Mouse (Mus musculus): Measurements from ENCODE around the gene Nae1. TPM values are rescaled to one million over a fixed set of nuclear protein-coding genes. Genes with fewer than 3 reads are reported as not detected.
A peak's percentile ranks its signal among the peaks of the same experiment; 100 is the strongest.

The Nae1 gene
- polyA plus RNA-seq, 1 experiment from 2014 or later, result 89.4 TPM

DNA sequence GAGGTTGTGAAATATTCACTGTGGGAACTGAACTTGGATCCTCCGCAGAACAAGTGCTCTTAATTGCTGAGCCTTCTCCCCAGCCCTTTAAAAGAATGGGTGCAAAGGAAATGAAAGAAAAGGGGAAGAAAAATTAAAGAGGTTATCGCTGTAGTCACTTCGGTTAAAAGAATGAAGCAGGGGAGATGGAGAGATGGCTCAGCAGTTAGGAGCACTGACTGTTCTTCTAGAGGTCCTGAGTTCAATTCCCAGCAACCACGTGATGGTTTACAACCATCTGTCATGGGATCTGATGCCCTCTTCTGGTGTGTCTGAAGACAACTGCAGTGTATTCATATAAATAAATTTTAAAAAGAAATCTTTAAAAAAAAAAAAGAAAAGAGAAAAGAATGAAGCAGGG, 1.6 kb upstream of the Nae1 start:
- H3K36me3 ChIP-seq (ENCODE audit: control insufficient read depth, insufficient read depth, low read length), result no peaks in the 10 kb centered on the region
- no peaks in the 10 kb centered on the region for H3K9me3 ChIP-seq (replicated peaks; ENCODE audit: control insufficient read depth, low read length)
- H3K27me3 ChIP-seq (ENCODE audit: control insufficient read depth, insufficient read depth, low read length), result peaks cover 20% of the 10 kb centered on the region
- H3K4me1 ChIP-seq (ENCODE audit: control insufficient read depth, insufficient read depth, low read length), result peaks cover 16% of the 10 kb centered on the region
- 78% methylated on average over 4 of the region's 4 CpGs for WGBS
- H3K4me3 ChIP-seq (replicated peaks; ENCODE audit: low read length), result no peak overlapping the region
- ATAC-seq (ENCODE audit: insufficient read depth, low FRiP score), result no peak
- no peak overlapping the region for H3K27ac ChIP-seq (ENCODE audit: low read length)
- no peak overlapping the region for H3K9ac ChIP-seq (ENCODE audit: low read length)
- peak overlapping the region; percentile 91; the same call in 1 of the 2 replicates for H3K4me2 ChIP-seq (ENCODE audit: low read depth, low read length)

DNA sequence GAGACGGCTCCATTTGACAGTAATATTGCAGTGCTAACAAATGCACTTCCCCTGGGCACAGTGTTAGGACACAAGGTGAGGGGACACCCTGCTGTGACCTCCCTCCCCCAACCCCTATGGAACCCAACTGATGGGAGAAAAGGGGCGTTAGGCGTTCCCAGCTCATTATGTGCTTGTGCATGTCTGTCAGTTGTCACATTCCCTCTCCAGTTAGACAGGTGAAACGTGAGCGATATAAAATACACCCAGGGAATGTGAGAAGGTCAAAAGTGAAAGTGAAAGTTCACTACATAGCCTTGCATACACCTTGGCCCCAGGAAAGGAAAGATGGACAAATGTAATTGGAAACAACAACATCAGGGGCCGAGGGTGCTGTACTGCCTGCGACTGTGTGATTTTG, 941 bp upstream of the Nae1 start:
- WGBS, result 27% methylated on average over 7 of the region's 7 CpGs
- Histone ChIP-seq H3K4me1 (ENCODE audit: control insufficient read depth, insufficient read depth, low read length) (peaks cover 12% of the 10 kb centered on the region), H3K36me3 (ENCODE audit: control insufficient read depth, insufficient read depth, low read length) (no peaks in the 10 kb centered on the region), H3K4me2 (ENCODE audit: low read depth, low read length) (peak overlapping the region; percentile 91), H3K9me3 (replicated peaks; ENCODE audit: control insufficient read depth, low read length) (no peaks in the 10 kb centered on the region), H3K27ac (ENCODE audit: low read length) (no peak overlapping the region), H3K27me3 (ENCODE audit: control insufficient read depth, insufficient read depth, low read length) (peaks cover 14% of the 10 kb centered on the region), H3K9ac (ENCODE audit: low read length) (0 out of 2 replicates have a peak overlapping the region, but pooled peaks have one; percentile 9), H3K4me3 (replicated peaks; ENCODE audit: low read length) (peak overlapping the region; percentile 96)
- ATAC-seq (ENCODE audit: insufficient read depth, low FRiP score), result no peak

DNA sequence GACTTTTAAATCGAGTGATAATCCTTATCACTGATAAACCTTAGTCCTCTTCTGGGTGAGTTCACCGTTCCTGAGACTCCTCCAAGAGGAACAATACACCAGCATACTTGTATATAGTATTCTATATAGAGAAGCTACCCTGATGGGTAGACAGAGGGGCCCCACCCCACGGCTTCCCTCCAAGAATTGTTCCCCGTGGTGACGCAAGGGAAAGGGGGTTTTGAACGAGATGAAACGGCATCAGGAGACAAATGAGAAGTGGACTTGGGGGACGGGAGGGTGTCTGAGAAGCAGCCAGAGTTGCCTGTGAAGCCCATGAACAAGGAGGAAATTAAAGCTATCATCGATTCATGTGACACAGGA, 323 bp upstream of the Nae1 start:
- H3K36me3 ChIP-seq (ENCODE audit: control insufficient read depth, insufficient read depth, low read length), result peaks cover 6% of the 10 kb centered on the region; the same call in 1 of the 2 replicates
- no peak overlapping the region; the same call in 1 of the 2 replicates for H3K27ac ChIP-seq (ENCODE audit: low read length)
- no peaks in the 10 kb centered on the region for H3K9me3 ChIP-seq (replicated peaks; ENCODE audit: control insufficient read depth, low read length)
- ATAC-seq (ENCODE audit: insufficient read depth, low FRiP score), result peak; percentile 33; the same call in 1 of the 2 replicates
- H3K27me3 ChIP-seq (ENCODE audit: control insufficient read depth, insufficient read depth, low read length), result peaks cover 8% of the 10 kb centered on the region
- H3K4me1 ChIP-seq (ENCODE audit: control insufficient read depth, insufficient read depth, low read length), result peaks cover 12% of the 10 kb centered on the region
- 10% methylated on average over 9 of the region's 9 CpGs for WGBS
- H3K9ac ChIP-seq (ENCODE audit: low read length), result peak overlapping the region; percentile 62
- H3K4me3 ChIP-seq (replicated peaks; ENCODE audit: low read length), result peak overlapping the region; percentile 96
- peak overlapping the region; percentile 91 for H3K4me2 ChIP-seq (ENCODE audit: low read depth, low read length)

DNA sequence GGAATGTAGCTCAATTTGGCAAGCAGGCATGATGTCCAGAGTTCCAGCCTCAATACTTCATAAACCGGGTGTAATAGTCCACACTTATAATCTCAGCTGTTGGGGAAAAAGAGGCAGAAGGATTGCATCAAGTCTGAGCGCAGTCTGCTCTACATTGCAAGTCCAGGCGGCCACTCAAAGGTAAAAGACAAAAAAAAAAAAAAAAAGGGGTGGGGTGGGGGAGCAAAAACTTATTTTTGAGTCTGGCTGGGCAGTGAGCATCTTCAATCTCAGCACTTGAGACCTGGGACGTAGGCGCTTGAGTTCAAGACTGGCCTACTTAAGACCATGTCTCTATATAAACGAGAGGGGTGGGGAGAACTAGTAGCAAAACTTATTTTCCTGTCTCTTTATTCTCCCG, 886 bp downstream of the Nae1 start:
- Histone ChIP-seq H3K4me2 (ENCODE audit: low read depth, low read length) (peak overlapping the region; percentile 91), H3K9me3 (replicated peaks; ENCODE audit: control insufficient read depth, low read length) (no peaks in the 10 kb centered on the region), H3K9ac (ENCODE audit: low read length) (peak overlapping the region; percentile 97), H3K36me3 (ENCODE audit: control insufficient read depth, insufficient read depth, low read length) (peaks cover 10% of the 10 kb centered on the region; the same call in 1 of the 2 replicates), H3K4me3 (replicated peaks; ENCODE audit: low read length) (peak overlapping the region; percentile 96), H3K27me3 (ENCODE audit: control insufficient read depth, insufficient read depth, low read length) (peaks cover 3% of the 10 kb centered on the region; the same call in 1 of the 2 replicates), H3K4me1 (ENCODE audit: control insufficient read depth, insufficient read depth, low read length) (peaks cover 12% of the 10 kb centered on the region), H3K27ac (ENCODE audit: low read length) (peak overlapping the region; percentile 84)
- no peak for ATAC-seq (ENCODE audit: insufficient read depth, low FRiP score)
- WGBS, result 13% methylated on average over 7 of the region's 7 CpGs

DNA sequence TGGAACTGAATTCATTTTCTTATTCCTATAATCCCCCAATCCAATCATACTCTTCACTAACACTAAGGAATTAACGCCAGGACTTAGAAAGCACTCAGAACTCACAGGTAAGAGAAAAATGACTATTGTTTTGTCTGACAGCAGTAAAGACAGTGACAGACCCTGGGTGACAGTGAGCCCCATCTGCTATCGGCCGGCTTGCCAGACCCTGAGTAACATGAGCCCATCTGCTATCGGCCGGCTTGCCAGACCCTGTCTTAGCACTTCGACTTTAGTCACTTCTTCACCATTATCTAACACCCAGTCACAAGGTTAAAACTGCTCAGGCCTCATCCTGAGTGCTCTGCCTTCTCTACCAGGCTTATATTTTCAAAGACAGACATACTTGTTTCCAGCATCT, 4.8 kb downstream of the Nae1 start:
- WGBS, result 94% methylated on average over 6 of the region's 6 CpGs
- H3K4me3 ChIP-seq (replicated peaks; ENCODE audit: low read length), result no peak overlapping the region

DNA sequence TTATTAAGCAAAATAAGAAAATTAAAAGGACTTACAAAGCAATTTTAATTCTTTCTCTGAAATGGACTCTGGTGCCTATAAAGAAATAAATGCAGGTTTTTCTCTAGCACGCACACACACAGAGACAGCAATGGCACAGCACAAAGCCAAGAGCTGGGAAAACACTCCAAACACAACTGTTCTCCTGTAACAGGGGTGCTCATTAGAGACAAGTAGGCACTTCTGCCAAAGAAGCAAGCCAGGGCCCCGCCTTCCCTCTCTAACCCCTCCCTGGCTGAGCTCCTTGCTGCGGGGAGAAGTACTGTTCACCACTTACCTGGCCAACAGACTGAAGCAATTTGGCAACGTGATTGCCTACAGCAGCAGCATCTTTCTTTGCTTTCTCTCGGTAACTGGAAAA, 16.6 kb downstream of the Nae1 start:
- Histone ChIP-seq H3K9me3 (replicated peaks; ENCODE audit: control insufficient read depth, low read length) (no peaks in the 10 kb centered on the region), H3K9ac (ENCODE audit: low read length) (no peak overlapping the region), H3K36me3 (ENCODE audit: control insufficient read depth, insufficient read depth, low read length) (peaks cover 14% of the 10 kb centered on the region; the same call in 1 of the 2 replicates), H3K4me3 (replicated peaks; ENCODE audit: low read length) (no peak overlapping the region), H3K27ac (ENCODE audit: low read length) (no peak overlapping the region), H3K4me2 (ENCODE audit: low read depth, low read length) (no peak overlapping the region), H3K27me3 (ENCODE audit: control insufficient read depth, insufficient read depth, low read length) (no peaks in the 10 kb centered on the region), H3K4me1 (ENCODE audit: control insufficient read depth, insufficient read depth, low read length) (no peaks in the 10 kb centered on the region)
- 84% methylated on average over 5 of the region's 5 CpGs for WGBS
- no peak for ATAC-seq (ENCODE audit: insufficient read depth, low FRiP score)

More for the DNA sequence above, 4.8 kb downstream of the Nae1 start:
- Histone ChIP-seq H3K27me3 (ENCODE audit: control insufficient read depth, insufficient read depth, low read length) (no peaks in the 10 kb centered on the region), H3K9ac (ENCODE audit: low read length) (no peak overlapping the region), H3K4me1 (ENCODE audit: control insufficient read depth, insufficient read depth, low read length) (peaks cover 9% of the 10 kb centered on the region; the same call in 1 of the 2 replicates), H3K36me3 (ENCODE audit: control insufficient read depth, insufficient read depth, low read length) (peaks cover 15% of the 10 kb centered on the region; the same call in 1 of the 2 replicates), H3K4me2 (ENCODE audit: low read depth, low read length) (no peak overlapping the region), H3K9me3 (replicated peaks; ENCODE audit: control insufficient read depth, low read length) (no peaks in the 10 kb centered on the region), H3K27ac (ENCODE audit: low read length) (no peak overlapping the region)
- ATAC-seq (ENCODE audit: insufficient read depth, low FRiP score), result no peak

DNA sequence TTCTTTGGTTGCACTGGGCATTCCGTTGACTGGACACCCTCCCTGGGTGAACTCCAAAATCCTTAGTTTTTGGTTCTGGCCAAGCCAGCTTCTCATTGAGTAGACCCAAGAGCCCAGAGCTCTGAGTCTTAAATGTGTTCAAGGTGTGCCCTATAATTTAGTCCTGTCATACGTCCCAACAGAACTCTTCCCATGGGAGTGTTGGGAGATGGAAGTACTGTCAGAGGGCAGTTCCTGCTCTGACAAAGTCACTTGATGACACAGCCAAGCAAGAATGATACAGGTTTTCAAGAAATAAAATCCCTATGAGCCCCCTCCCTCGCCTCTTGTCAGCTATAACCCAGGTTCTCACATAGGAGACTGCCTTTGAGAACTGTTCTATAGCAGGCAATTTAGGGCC, 24.3 kb downstream of the Nae1 start:
- Histone ChIP-seq H3K9me3 (replicated peaks; ENCODE audit: control insufficient read depth, low read length) (no peaks in the 10 kb centered on the region), H3K4me1 (ENCODE audit: control insufficient read depth, insufficient read depth, low read length) (no peaks in the 10 kb centered on the region), H3K4me2 (ENCODE audit: low read depth, low read length) (no peak overlapping the region), H3K36me3 (ENCODE audit: control insufficient read depth, insufficient read depth, low read length) (peaks cover 6% of the 10 kb centered on the region; the same call in 1 of the 2 replicates), H3K9ac (ENCODE audit: low read length) (no peak overlapping the region), H3K4me3 (replicated peaks; ENCODE audit: low read length) (no peak overlapping the region), H3K27ac (ENCODE audit: low read length) (no peak overlapping the region), H3K27me3 (ENCODE audit: control insufficient read depth, insufficient read depth, low read length) (no peaks in the 10 kb centered on the region)
- no peak for ATAC-seq (ENCODE audit: insufficient read depth, low FRiP score)
- 81% methylated on average over 3 of the region's 3 CpGs for WGBS

DNA sequence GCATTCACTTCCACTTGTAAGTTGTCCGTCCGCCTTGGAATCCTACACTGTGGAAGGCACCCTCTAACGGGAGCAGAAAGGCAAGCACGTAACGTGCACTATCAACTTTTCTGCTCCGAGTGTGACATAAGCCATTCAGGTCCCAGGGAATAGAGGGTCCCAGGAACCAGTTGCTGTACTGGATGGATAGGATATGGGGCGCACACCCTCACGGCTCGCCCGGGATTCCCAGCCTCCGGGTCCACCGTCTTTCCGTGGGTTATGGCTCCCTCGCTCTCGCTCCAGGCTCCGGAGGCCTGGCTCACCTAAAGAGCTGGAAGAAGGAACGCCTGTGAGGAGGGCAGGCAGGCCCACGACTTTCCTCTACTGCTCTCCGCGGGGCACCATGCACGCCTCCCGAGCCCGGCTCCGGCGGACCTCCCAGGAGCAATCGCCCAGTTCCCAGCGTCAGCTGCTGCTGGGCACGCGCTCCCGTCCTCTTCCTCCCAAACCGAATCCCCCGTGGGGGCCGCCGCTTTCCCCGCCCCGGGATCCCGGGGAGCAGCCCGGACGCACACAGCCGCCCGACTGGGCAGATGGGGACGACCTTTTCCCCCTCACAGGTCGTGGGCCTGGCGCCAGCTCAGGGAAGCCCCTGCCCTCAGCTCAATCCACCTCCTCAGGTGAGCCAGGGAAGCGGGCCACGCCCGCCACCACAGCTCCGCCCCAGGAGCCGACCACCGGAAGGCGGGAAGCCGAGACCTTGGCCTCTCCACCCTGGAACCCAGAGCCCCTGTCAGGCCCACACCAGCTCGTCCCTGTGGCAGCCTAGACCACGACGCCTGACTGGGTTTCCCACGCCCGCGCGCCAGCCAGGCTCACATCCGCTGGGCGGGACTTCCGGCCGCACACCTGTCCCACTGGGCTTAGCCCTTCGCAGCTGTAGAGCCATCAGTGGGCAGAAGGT, 25.1 kb downstream of the Nae1 start, which contains the start of gene Terb1:
Gene Terb1 (minus strand): TSS at position 850 of the 946 bp plus-strand sequence.
- H3K9ac ChIP-seq (ENCODE audit: low read length), result peak within 1 kb of the TSS; percentile 85
- H3K4me1 ChIP-seq (ENCODE audit: control insufficient read depth, insufficient read depth, low read length), result no peaks in the 10 kb centered on the region
- WGBS, result 2% methylated on average over 64 of the region's 64 CpGs
- H3K27me3 ChIP-seq (ENCODE audit: control insufficient read depth, insufficient read depth, low read length), result no peaks in the 10 kb centered on the region
- peak within 1 kb of the TSS; percentile 60 for H3K4me3 ChIP-seq (replicated peaks; ENCODE audit: low read length)
- H3K4me2 ChIP-seq (ENCODE audit: low read depth, low read length), result peak within 1 kb of the TSS; percentile 99
- no peaks in the 10 kb centered on the region for H3K9me3 ChIP-seq (replicated peaks; ENCODE audit: control insufficient read depth, low read length)
- peak; percentile 76 for ATAC-seq (ENCODE audit: insufficient read depth, low FRiP score)
- H3K27ac ChIP-seq (ENCODE audit: low read length), result no peak within 1 kb of the TSS
- peaks cover 6% of the 10 kb centered on the region; the same call in 1 of the 2 replicates for H3K36me3 ChIP-seq (ENCODE audit: control insufficient read depth, insufficient read depth, low read length)

DNA sequence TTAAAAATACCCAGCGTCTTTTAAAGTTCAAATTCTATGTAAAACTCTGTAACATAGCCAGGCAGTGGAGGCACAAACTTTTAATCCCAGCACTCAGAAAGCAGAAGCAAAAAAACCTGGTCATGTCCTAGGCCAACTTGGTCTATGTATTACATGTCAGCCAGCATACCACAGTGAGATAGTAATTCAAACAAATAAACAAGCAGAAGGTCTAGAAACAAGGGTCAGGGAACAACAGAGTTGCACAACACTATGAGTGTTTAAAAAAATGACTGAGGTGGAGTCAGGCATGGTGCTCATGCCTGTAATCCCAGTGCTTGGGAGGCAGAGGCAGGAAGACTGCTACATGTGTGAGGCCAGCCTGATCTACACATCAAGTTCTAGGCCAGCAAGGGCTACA, 55.3 kb downstream of the Nae1 start:
- H3K4me1 ChIP-seq (ENCODE audit: control insufficient read depth, insufficient read depth, low read length), result no peaks in the 10 kb centered on the region
- WGBS, result 63% methylated on average over 1 of the region's 1 CpGs
- no peak for ATAC-seq (ENCODE audit: insufficient read depth, low FRiP score)
- no peak overlapping the region for H3K4me2 ChIP-seq (ENCODE audit: low read depth, low read length)
- H3K27ac ChIP-seq (ENCODE audit: low read length), result no peak overlapping the region
- no peaks in the 10 kb centered on the region for H3K27me3 ChIP-seq (ENCODE audit: control insufficient read depth, insufficient read depth, low read length)
- no peak overlapping the region for H3K4me3 ChIP-seq (replicated peaks; ENCODE audit: low read length)
- H3K9ac ChIP-seq (ENCODE audit: low read length), result no peak overlapping the region
- H3K36me3 ChIP-seq (ENCODE audit: control insufficient read depth, insufficient read depth, low read length), result no peaks in the 10 kb centered on the region
- H3K9me3 ChIP-seq (replicated peaks; ENCODE audit: control insufficient read depth, low read length), result no peaks in the 10 kb centered on the region

Measured in stomach, embryonic 16.5 days (tissue).